Mouse (Mus musculus): ENCODE results near the gene Uqcc1. TPM values are rescaled to one million over a fixed set of nuclear protein-coding genes. Genes with fewer than 3 reads are reported as not detected.

Uqcc1 gene
- polyA plus RNA-seq, 1 experiment from 2014 or later, result 40.4 TPM

DNA sequence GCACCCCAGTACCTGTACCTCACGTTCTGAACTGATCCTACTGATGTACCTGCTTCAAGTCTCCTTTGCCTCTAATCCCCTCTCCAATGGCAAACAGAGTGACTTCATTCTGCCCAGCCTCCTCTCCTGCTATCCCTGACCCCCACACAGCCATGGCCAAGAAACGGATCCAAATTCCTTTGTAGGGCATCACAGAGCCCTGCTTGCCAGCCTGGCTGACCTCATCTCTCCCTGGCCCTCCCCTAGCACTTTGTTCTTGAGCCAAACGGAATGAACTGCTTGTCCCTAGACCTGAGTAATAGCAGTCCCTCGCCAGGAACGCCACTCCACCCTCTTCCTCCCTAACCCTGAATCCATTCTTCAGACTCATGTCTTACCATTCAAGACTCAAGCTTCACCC, 123.6 kb downstream of the Uqcc1 start:
- no peak for ATAC-seq
- Histone ChIP-seq H3K4me3 (ENCODE audit: low read depth, low read length) (no peak overlapping the region), H3K9ac (ENCODE audit: low read depth, low read length) (no peak overlapping the region), H3K9me3 (ENCODE audit: control insufficient read depth) (no peaks in the 10 kb centered on the region), H3K27me3 (replicated peaks; ENCODE audit: control insufficient read depth, insufficient read depth, low read length) (no peaks in the 10 kb centered on the region), H3K4me1 (replicated peaks; ENCODE audit: control insufficient read depth, insufficient read depth, low read length) (peaks cover 15% of the 10 kb centered on the region), H3K36me3 (ENCODE audit: control insufficient read depth, insufficient read depth) (no peaks in the 10 kb centered on the region), H3K4me2 (replicated peaks; ENCODE audit: low read depth) (no peak overlapping the region), H3K27ac (ENCODE audit: low read depth, low read length) (no peak overlapping the region)
- no peak for TF ChIP-seq CTCF (IDR thresholded peaks at IDR 0.05; ENCODE audit: low read depth)
- 69% methylated on average over 5 of the region's 5 CpGs for WGBS

DNA sequence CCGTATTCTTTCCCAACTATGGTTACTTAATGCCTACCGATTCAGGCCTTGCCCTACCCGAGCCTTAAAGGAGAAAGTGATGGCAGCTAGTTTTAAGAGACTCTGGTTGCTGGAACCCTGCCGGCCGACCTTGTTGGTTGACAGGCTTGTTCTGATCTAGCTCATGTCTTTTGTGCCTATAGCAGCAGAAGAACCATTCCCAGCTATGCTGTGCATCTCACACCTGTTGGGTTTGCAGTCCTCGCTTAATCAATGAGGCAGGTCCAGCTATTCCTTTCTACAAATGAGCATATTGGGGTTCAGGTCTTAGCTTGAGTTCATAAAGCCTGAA, 124.2 kb downstream of the Uqcc1 start:
- Histone ChIP-seq H3K36me3 (ENCODE audit: control insufficient read depth, insufficient read depth) (no peaks in the 10 kb centered on the region), H3K4me3 (ENCODE audit: low read depth, low read length) (no peak overlapping the region), H3K4me2 (replicated peaks; ENCODE audit: low read depth) (peak overlapping the region; percentile 17; the same call in 1 of the 2 replicates), H3K27me3 (replicated peaks; ENCODE audit: control insufficient read depth, insufficient read depth, low read length) (no peaks in the 10 kb centered on the region), H3K9me3 (ENCODE audit: control insufficient read depth) (no peaks in the 10 kb centered on the region), H3K27ac (ENCODE audit: low read depth, low read length) (no peak overlapping the region), H3K4me1 (replicated peaks; ENCODE audit: control insufficient read depth, insufficient read depth, low read length) (peaks cover 15% of the 10 kb centered on the region), H3K9ac (ENCODE audit: low read depth, low read length) (no peak overlapping the region)
- no peak for ATAC-seq
- no peak for TF ChIP-seq CTCF (IDR thresholded peaks at IDR 0.05; ENCODE audit: low read depth)
- WGBS, result 54% methylated on average over 6 of the region's 6 CpGs

DNA sequence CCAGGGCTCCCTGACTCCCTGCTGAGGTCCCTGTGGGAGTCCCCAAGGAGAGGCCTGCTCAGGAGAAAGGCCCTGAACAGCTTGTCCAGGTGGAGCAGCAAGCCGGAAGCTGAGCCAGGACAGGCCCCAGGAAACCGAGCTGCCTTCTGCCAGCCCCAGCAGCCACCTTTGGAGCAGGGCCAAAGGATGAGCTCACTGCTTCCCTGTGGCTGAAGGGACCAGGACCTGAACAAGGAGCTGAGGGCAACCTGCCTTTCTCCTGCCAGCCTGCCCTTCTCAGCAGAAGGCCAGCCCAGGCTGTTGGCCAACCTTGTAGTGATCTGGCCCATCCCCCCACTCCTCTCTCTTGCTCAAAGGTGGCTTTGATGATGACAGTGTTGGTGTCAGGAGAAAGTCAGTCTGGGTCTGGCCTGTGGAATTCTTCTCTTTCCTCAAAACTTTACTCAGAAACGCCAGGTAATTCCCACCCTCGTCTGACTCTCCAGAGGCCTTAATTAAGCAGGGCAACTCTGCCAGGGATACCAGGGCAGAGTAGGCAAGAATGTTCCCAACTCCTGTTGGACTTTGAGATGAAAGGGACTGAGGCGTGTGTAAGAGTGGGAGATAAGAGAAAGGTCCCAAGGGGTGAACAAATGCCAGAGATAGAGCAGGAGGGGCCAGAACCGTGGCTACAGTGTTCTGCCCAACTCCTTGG, 124.7 kb downstream of the Uqcc1 start:
- H3K27me3 ChIP-seq (replicated peaks; ENCODE audit: control insufficient read depth, insufficient read depth, low read length), result no peaks in the 10 kb centered on the region
- no peaks in the 10 kb centered on the region for H3K36me3 ChIP-seq (ENCODE audit: control insufficient read depth, insufficient read depth)
- WGBS, result 23% methylated on average over 6 of the region's 6 CpGs
- no peak for TF ChIP-seq CTCF (IDR thresholded peaks at IDR 0.05; ENCODE audit: low read depth)
- no peaks in the 10 kb centered on the region for H3K9me3 ChIP-seq (ENCODE audit: control insufficient read depth)
- peaks cover 15% of the 10 kb centered on the region for H3K4me1 ChIP-seq (replicated peaks; ENCODE audit: control insufficient read depth, insufficient read depth, low read length)
- peak overlapping the region; percentile 78 for H3K27ac ChIP-seq (ENCODE audit: low read depth, low read length)
- H3K4me2 ChIP-seq (replicated peaks; ENCODE audit: low read depth), result peak overlapping the region; percentile 17; the same call in 1 of the 2 replicates
- H3K4me3 ChIP-seq (ENCODE audit: low read depth, low read length), result no peak overlapping the region
- peak; percentile 80 for ATAC-seq
- H3K9ac ChIP-seq (ENCODE audit: low read depth, low read length), result no peak overlapping the region

DNA sequence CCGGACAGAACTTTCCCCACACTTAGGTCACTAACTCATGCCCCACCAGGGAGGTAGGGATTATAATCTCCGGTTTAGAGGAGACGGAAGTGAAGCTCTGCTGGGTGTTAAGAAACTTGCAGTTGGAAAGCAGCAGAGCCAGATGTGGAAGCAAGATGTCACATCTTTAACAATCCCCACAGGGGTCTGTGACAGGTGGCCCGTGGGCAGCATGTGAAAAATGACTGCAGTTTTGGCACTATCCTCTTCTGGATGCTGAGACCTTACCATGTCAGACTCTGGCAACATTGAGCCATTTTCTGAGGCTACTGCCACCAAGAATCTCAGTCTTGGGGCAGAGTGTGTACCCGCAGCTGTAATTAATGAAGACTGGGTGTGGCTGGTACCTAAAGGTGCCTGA, 126.1 kb downstream of the Uqcc1 start:
- H3K9me3 ChIP-seq (ENCODE audit: control insufficient read depth), result no peaks in the 10 kb centered on the region
- H3K4me1 ChIP-seq (replicated peaks; ENCODE audit: control insufficient read depth, insufficient read depth, low read length), result peaks cover 15% of the 10 kb centered on the region
- no peak overlapping the region for H3K4me3 ChIP-seq (ENCODE audit: low read depth, low read length)
- no peak overlapping the region for H3K9ac ChIP-seq (ENCODE audit: low read depth, low read length)
- H3K27me3 ChIP-seq (replicated peaks; ENCODE audit: control insufficient read depth, insufficient read depth, low read length), result no peaks in the 10 kb centered on the region
- ATAC-seq, result no peak
- H3K27ac ChIP-seq (ENCODE audit: low read depth, low read length), result no peak overlapping the region
- H3K36me3 ChIP-seq (ENCODE audit: control insufficient read depth, insufficient read depth), result no peaks in the 10 kb centered on the region
- TF ChIP-seq CTCF (IDR thresholded peaks at IDR 0.05; ENCODE audit: low read depth), result no peak
- no peak overlapping the region for H3K4me2 ChIP-seq (replicated peaks; ENCODE audit: low read depth)
- WGBS, result 57% methylated on average over 5 of the region's 5 CpGs

DNA sequence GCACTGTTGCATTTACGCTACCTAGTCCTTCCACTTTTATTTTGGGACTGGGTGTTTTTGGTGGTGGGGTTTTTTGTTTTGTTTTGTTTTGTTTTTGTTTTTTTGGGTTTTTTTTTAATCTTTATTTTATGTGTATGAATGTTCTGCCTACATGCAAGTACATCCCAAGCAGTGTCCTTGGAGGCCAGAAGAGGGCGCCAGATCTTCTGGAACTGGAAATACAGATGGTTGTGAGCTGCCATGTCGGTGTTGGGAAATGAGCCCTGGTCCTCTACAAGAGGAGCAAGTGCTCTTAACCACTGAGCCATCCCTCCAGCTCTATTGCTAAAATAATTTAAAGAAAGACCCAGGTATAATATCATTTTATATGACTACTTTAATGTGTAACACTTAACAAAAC, 127.3 kb downstream of the Uqcc1 start:
- no peak for ATAC-seq
- 67% methylated on average over 3 of the region's 3 CpGs for WGBS
- no peaks in the 10 kb centered on the region for H3K9me3 ChIP-seq (ENCODE audit: control insufficient read depth)
- peaks cover 15% of the 10 kb centered on the region for H3K4me1 ChIP-seq (replicated peaks; ENCODE audit: control insufficient read depth, insufficient read depth, low read length)
- TF ChIP-seq CTCF (IDR thresholded peaks at IDR 0.05; ENCODE audit: low read depth), result peak; percentile 56
- no peak overlapping the region for H3K27ac ChIP-seq (ENCODE audit: low read depth, low read length)
- no peak overlapping the region for H3K4me3 ChIP-seq (ENCODE audit: low read depth, low read length)
- no peaks in the 10 kb centered on the region for H3K36me3 ChIP-seq (ENCODE audit: control insufficient read depth, insufficient read depth)
- H3K27me3 ChIP-seq (replicated peaks; ENCODE audit: control insufficient read depth, insufficient read depth, low read length), result no peaks in the 10 kb centered on the region
- H3K9ac ChIP-seq (ENCODE audit: low read depth, low read length), result no peak overlapping the region
- H3K4me2 ChIP-seq (replicated peaks; ENCODE audit: low read depth), result no peak overlapping the region

DNA sequence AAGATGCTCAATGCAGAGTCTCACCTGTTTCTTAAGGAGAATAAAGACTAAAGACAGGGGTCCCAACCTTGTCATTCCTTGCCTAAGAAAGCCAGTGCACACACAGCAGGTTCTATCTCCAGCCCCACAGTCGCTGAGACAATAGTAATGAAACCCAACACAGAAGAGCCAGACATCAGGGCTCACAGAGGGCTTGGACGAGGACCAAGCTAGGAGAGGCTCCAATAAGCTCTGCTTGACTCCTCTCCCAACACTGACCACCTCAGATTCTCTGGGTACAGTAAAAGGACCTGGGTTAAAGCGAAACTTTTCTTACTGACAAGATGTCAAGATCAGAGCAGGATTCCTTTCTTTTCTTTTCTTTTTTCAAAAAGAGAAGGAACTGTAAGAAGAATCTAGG, 131.5 kb downstream of the Uqcc1 start:
- WGBS, result 56% methylated on average over 3 of the region's 3 CpGs
- no peak overlapping the region for H3K27ac ChIP-seq (ENCODE audit: low read depth, low read length)

More for the DNA sequence above, 131.5 kb downstream of the Uqcc1 start:
- H3K36me3 ChIP-seq (ENCODE audit: control insufficient read depth, insufficient read depth), result no peaks in the 10 kb centered on the region
- no peak for ATAC-seq
- H3K4me1 ChIP-seq (replicated peaks; ENCODE audit: control insufficient read depth, insufficient read depth, low read length), result no peaks in the 10 kb centered on the region
- no peaks in the 10 kb centered on the region for H3K9me3 ChIP-seq (ENCODE audit: control insufficient read depth)
- no peaks in the 10 kb centered on the region for H3K27me3 ChIP-seq (replicated peaks; ENCODE audit: control insufficient read depth, insufficient read depth, low read length)
- H3K9ac ChIP-seq (ENCODE audit: low read depth, low read length), result no peak overlapping the region
- H3K4me3 ChIP-seq (ENCODE audit: low read depth, low read length), result no peak overlapping the region
- no peak for TF ChIP-seq CTCF (IDR thresholded peaks at IDR 0.05; ENCODE audit: low read depth)
- H3K4me2 ChIP-seq (replicated peaks; ENCODE audit: low read depth), result no peak overlapping the region

Other genes starting within 250 kb of the Uqcc1 start
- gene Trpc4ap, start 237.9 kb downstream of the Uqcc1 start, polyA plus RNA-seq (2015; fragmentation: Nextera tagmentation; extraction: Ambion mirVana), result 64.8 and 67.5 TPM in 2 replicates
- gene Edem2, start 200.8 kb downstream of the Uqcc1 start, polyA plus RNA-seq (2015; fragmentation: Nextera tagmentation; extraction: Ambion mirVana), result 60.0 and 61.6 TPM in 2 replicates
- gene Gm17581, start 194.4 kb downstream of the Uqcc1 start, polyA plus RNA-seq (2015; fragmentation: Nextera tagmentation; extraction: Ambion mirVana), result not detected in 2 replicates
- gene Procr, start 179.2 kb downstream of the Uqcc1 start, polyA plus RNA-seq (2015; fragmentation: Nextera tagmentation; extraction: Ambion mirVana), result 8.0 and 8.3 TPM in 2 replicates
- gene Mmp24, start 155.0 kb downstream of the Uqcc1 start, polyA plus RNA-seq (2015; fragmentation: Nextera tagmentation; extraction: Ambion mirVana), result 0.17 and 0.22 TPM in 2 replicates
- gene BC029722, start 110.9 kb downstream of the Uqcc1 start, polyA plus RNA-seq (2015; fragmentation: Nextera tagmentation; extraction: Ambion mirVana), result 40.0 and 42.3 TPM in 2 replicates
- gene Eif6, start 103.4 kb downstream of the Uqcc1 start, polyA plus RNA-seq (2015; fragmentation: Nextera tagmentation; extraction: Ambion mirVana), result 318 and 321 TPM in 2 replicates
- gene Fam83c, start 95.5 kb downstream of the Uqcc1 start, polyA plus RNA-seq (2015; fragmentation: Nextera tagmentation; extraction: Ambion mirVana), result 0.31 and 0.37 TPM in 2 replicates
- not detected in 2 replicates for gene Gm15557, start 10.4 kb upstream of the Uqcc1 start, polyA plus RNA-seq (2015; fragmentation: Nextera tagmentation; extraction: Ambion mirVana)
- gene Gdf5, start 15.1 kb upstream of the Uqcc1 start, polyA plus RNA-seq (2015; fragmentation: Nextera tagmentation; extraction: Ambion mirVana), result 0.26 and 1.0 TPM in 2 replicates
- gene Cep250, start 26.1 kb upstream of the Uqcc1 start, polyA plus RNA-seq (2015; fragmentation: Nextera tagmentation; extraction: Ambion mirVana), result 4.0 and 5.9 TPM in 2 replicates
- 0.59 and 1.5 TPM in 2 replicates for gene 6430550D23Rik, start 77.7 kb upstream of the Uqcc1 start, polyA plus RNA-seq (2015; fragmentation: Nextera tagmentation; extraction: Ambion mirVana)
- gene Ergic3, start 77.7 kb upstream of the Uqcc1 start, polyA plus RNA-seq (2015; fragmentation: Nextera tagmentation; extraction: Ambion mirVana), result 227 and 235 TPM in 2 replicates
- gene Fer1l4, start 122.6 kb upstream of the Uqcc1 start, polyA plus RNA-seq (2015; fragmentation: Nextera tagmentation; extraction: Ambion mirVana), result 0.10 and 0.18 TPM in 2 replicates
- 0.21 and 0.69 TPM in 2 replicates for gene Spag4, start 134.9 kb upstream of the Uqcc1 start, polyA plus RNA-seq (2015; fragmentation: Nextera tagmentation; extraction: Ambion mirVana)
- 17.3 and 19.0 TPM in 2 replicates for gene Cpne1, start 181.7 kb upstream of the Uqcc1 start, polyA plus RNA-seq (2015; fragmentation: Nextera tagmentation; extraction: Ambion mirVana)
- gene Rbm12, start 181.7 kb upstream of the Uqcc1 start, polyA plus RNA-seq (2015; fragmentation: Nextera tagmentation; extraction: Ambion mirVana), result 8.6 and 9.3 TPM in 2 replicates
- gene Gm28036, start 196.8 kb upstream of the Uqcc1 start, polyA plus RNA-seq (2015; fragmentation: Nextera tagmentation; extraction: Ambion mirVana), result 1.5 TPM in 2 replicates
- gene Romo1, start 213.7 kb upstream of the Uqcc1 start, polyA plus RNA-seq (2015; fragmentation: Nextera tagmentation; extraction: Ambion mirVana), result 424 and 433 TPM in 2 replicates
- 41.1 and 44.8 TPM in 2 replicates for gene Nfs1, start 213.9 kb upstream of the Uqcc1 start, polyA plus RNA-seq (2015; fragmentation: Nextera tagmentation; extraction: Ambion mirVana)
- gene Rbm39, start 249.9 kb upstream of the Uqcc1 start, polyA plus RNA-seq (2015; fragmentation: Nextera tagmentation; extraction: Ambion mirVana), result 326 and 348 TPM in 2 replicates

Data from intestine, postnatal 0 days (tissue).